Mouse (Mus musculus) kidney, postnatal 0 days (tissue): ENCODE results near the gene Igf1. TPM values are rescaled to one million over a fixed set of nuclear protein-coding genes. Genes with fewer than 3 reads are reported as not detected.

Experiments used
- ATAC-seq: fragments of 200-750 bp; cut with Nextera tagmentation; replicated peaks from 2 replicates; pipeline ENCODE4 v1.8.0; 2017; ENCODE audit warnings: low read depth, moderate number of reproducible peaks, moderate TSS enrichment, moderate library complexity; ENCODE audit not compliant: low FRiP score
- DNase-seq: peaks from one replicate; pipeline ENCODE4 v3.0.0-alpha.2; 2016; ENCODE audit warnings: low spot score
- H3K27ac ChIP-seq: fragments of 300-500 bp; sonication (generic); 2 replicates; pipeline ENCODE4 v1.5.1; 2014; ENCODE audit warnings: mild to moderate bottlenecking
- H3K27me3 ChIP-seq: fragments of 300-500 bp; sonication (generic); 2 replicates; pipeline ENCODE4 v1.6.1; 2014; ENCODE audit warnings: low read length, mixed read lengths; ENCODE audit not compliant: insufficient read depth
- H3K36me3 ChIP-seq: fragments of 300-500 bp; sonication (generic); 2 replicates; pipeline ENCODE4 v1.6.1; 2014; ENCODE audit warnings: low read length, mixed read lengths; ENCODE audit not compliant: insufficient read depth
- H3K4me1 ChIP-seq: fragments of 300-500 bp; sonication (generic); replicated peaks from 2 replicates; pipeline ENCODE4 v1.6.1; 2014; ENCODE audit warnings: antibody characterized with exemption, low read length, mixed read lengths; ENCODE audit not compliant: insufficient read depth
- H3K4me2 ChIP-seq: fragments of 300-500 bp; sonication (generic); 2 replicates; pipeline ENCODE4 v1.6.1; 2014; ENCODE audit warnings: mild to moderate bottlenecking, low read length, moderate library complexity, mixed read lengths
- H3K4me3 ChIP-seq: fragments of 300-500 bp; sonication (generic); replicated peaks from 2 replicates; pipeline ENCODE4 v1.5.1; 2014; ENCODE audit warnings: low read depth, low read length
- H3K9ac ChIP-seq: fragments of 300-500 bp; sonication (generic); 2 replicates; pipeline ENCODE4 v1.6.1; 2014; ENCODE audit warnings: low read depth, low read length
- H3K9me3 ChIP-seq: fragments of 300-500 bp; sonication (generic); replicated peaks from 2 replicates; pipeline ENCODE4 v1.6.1; 2016; ENCODE audit warnings: low read length, inconsistent platforms, mixed read lengths
- CTCF ChIP-seq: IDR thresholded peaks from 2 replicates; pipeline ENCODE4 v1.5.1; 2016; ENCODE audit warnings: antibody characterized with exemption, low read depth, mild to moderate bottlenecking, moderate library complexity
- WGBS: fragments of 180-500 bp; shearing (Covaris S2); extraction: QIAGEN DNeasy Blood & Tissue Kit; methylation state at CpG from one replicate; pipeline ENCODE4 v1.1.7; 2014; 5-methylcytosine and 5-hydroxymethylcytosine counted together
- polyA plus RNA-seq: library from polyadenylated mRNA; unstranded; fragments of >200 nt; fragmentation: Nextera tagmentation; extraction: Ambion mirVana; gene quantifications from 2 replicates; pipeline ENCODE4 v1.2.1, GENCODE M21; 2015

Gene Igf1
- polyA plus RNA-seq, 1 experiment from 2014 or later: 23.1 TPM

- Histone ChIP-seq H3K27me3 (no peaks in the 10 kb centered on the region), H3K27ac (no peak overlapping the region), H3K9me3 (no peaks in the 10 kb centered on the region), H3K4me2 (no peak overlapping the region), H3K4me1 (no peaks in the 10 kb centered on the region), H3K9ac (no peak overlapping the region), H3K4me3 (no peak overlapping the region), H3K36me3 (no peaks in the 10 kb centered on the region)
- TF ChIP-seq CTCF: no peak
- 50% methylated on average over 2 of the region's 2 CpGs for WGBS
- no peak for ATAC-seq
- no peak for DNase-seq
Observed at GRCm38 (mm10) chr10:87848419-87848818, 9.6 kb upstream of the Igf1 start.

GRCm38 (mm10) chr10:87851492-87851891 is 6.6 kb upstream of the Igf1 start:
- H3K36me3 ChIP-seq: no peaks in the 10 kb centered on the region
- no peaks in the 10 kb centered on the region for H3K4me1 ChIP-seq
- H3K27ac ChIP-seq: no peak overlapping the region
- no peak overlapping the region for H3K4me3 ChIP-seq
- H3K9ac ChIP-seq: no peak overlapping the region
- no peaks in the 10 kb centered on the region for H3K27me3 ChIP-seq
- H3K4me2 ChIP-seq: no peak overlapping the region
- TF ChIP-seq CTCF: no peak
- DNase-seq (no peak), ATAC-seq (no peak)
- H3K9me3 ChIP-seq: no peaks in the 10 kb centered on the region
- WGBS: 52% methylated on average over 3 of the region's 3 CpGs

GRCm38 (mm10) chr10:87854408-87854807 is 3.7 kb upstream of the Igf1 start:
- Histone ChIP-seq H3K4me2 (no peak overlapping the region), H3K36me3 (no peaks in the 10 kb centered on the region), H3K27ac (no peak overlapping the region), H3K27me3 (no peaks in the 10 kb centered on the region), H3K4me3 (no peak overlapping the region), H3K9me3 (no peaks in the 10 kb centered on the region), H3K4me1 (peaks cover 3% of the 10 kb centered on the region; the same call in 1 of the 2 replicates), H3K9ac (no peak overlapping the region)
- DNase-seq (peak; percentile 72), ATAC-seq (0 out of 2 replicates have a peak, but pooled peaks have one; percentile 21)
- WGBS: under 1% methylated on average over 5 of the region's 5 CpGs
- peak; percentile 78 for TF ChIP-seq CTCF

GRCm38 (mm10) chr10:87855423-87856122 is 2.5 kb upstream of the Igf1 start:
- Histone ChIP-seq H3K4me2 (no peak overlapping the region), H3K9me3 (no peaks in the 10 kb centered on the region), H3K9ac (no peak overlapping the region), H3K36me3 (no peaks in the 10 kb centered on the region), H3K27ac (no peak overlapping the region), H3K4me3 (no peak overlapping the region), H3K27me3 (no peaks in the 10 kb centered on the region), H3K4me1 (peaks cover 3% of the 10 kb centered on the region; the same call in 1 of the 2 replicates)
- ATAC-seq (no peak), DNase-seq (no peak)
- no peak for TF ChIP-seq CTCF
- 78% methylated on average over 13 of the region's 13 CpGs for WGBS

- no peak for DNase-seq
Observed at GRCm38 (mm10) chr10:87857215-87857955, 680 bp upstream of the Igf1 start.

GRCm38 (mm10) chr10:87858939-87859338 is 874 bp downstream of the Igf1 start:
- H3K36me3 ChIP-seq: no peaks in the 10 kb centered on the region
- 0 out of 2 replicates have a peak, but pooled peaks have one; percentile 19 for TF ChIP-seq CTCF
- H3K27ac ChIP-seq: no peak overlapping the region
- peak; percentile 84 for DNase-seq
- no peaks in the 10 kb centered on the region for H3K27me3 ChIP-seq
- no peak overlapping the region for H3K9ac ChIP-seq
- peaks cover 12% of the 10 kb centered on the region for H3K4me1 ChIP-seq
- peak overlapping the region; percentile 44 for H3K4me3 ChIP-seq
- WGBS: 18% methylated on average over 6 of the region's 6 CpGs
- H3K9me3 ChIP-seq: no peaks in the 10 kb centered on the region
- peak overlapping the region; percentile 73 for H3K4me2 ChIP-seq
- ATAC-seq: no peak

More at GRCm38 (mm10) chr10:87857215-87857955, 680 bp upstream of the Igf1 start:
- Histone ChIP-seq H3K4me3 (no peak overlapping the region), H3K27ac (no peak overlapping the region), H3K4me1 (peaks cover 3% of the 10 kb centered on the region; the same call in 1 of the 2 replicates), H3K36me3 (no peaks in the 10 kb centered on the region), H3K9me3 (no peaks in the 10 kb centered on the region), H3K9ac (no peak overlapping the region), H3K4me2 (no peak overlapping the region), H3K27me3 (no peaks in the 10 kb centered on the region)
- WGBS: 34% methylated on average over 8 of the region's 8 CpGs
- no peak for TF ChIP-seq CTCF
- ATAC-seq: no peak
